Mouse (Mus musculus) hindbrain, embryonic 15.5 days (tissue): ENCODE measurements around the gene Wdfy2. TPM values are rescaled to one million over a fixed set of nuclear protein-coding genes. Genes with fewer than 3 reads are reported as not detected.
A peak's percentile ranks its signal among the peaks of the same experiment; 100 is the strongest.

ENCODE experiments used
- ATAC-seq: fragments of 200-750 bp; cut with Nextera tagmentation; 2 replicates; pipeline ENCODE4 v1.8.0; 2017; ENCODE audit warnings: low read depth, moderate number of reproducible peaks, moderate TSS enrichment; ENCODE audit not compliant: low FRiP score
- H3K27ac ChIP-seq: fragments of 300-500 bp; sonication (generic); replicated peaks from 2 replicates; pipeline ENCODE4 v1.5.1; 2015; ENCODE audit warnings: mild to moderate bottlenecking, inconsistent platforms
- H3K27me3 ChIP-seq: fragments of 300-500 bp; sonication (generic); 2 replicates; pipeline ENCODE4 v1.6.1; 2015; ENCODE audit warnings: control low read depth, inconsistent platforms
- H3K36me3 ChIP-seq: fragments of 300-500 bp; sonication (generic); 2 replicates; pipeline ENCODE4 v1.6.1; 2015; ENCODE audit warnings: control low read depth, inconsistent platforms
- H3K4me1 ChIP-seq: fragments of 300-500 bp; sonication (generic); replicated peaks from 2 replicates; pipeline ENCODE4 v1.6.1; 2015; ENCODE audit warnings: control low read depth, inconsistent platforms
- H3K4me2 ChIP-seq: fragments of 300-500 bp; sonication (generic); 2 replicates; pipeline ENCODE4 v1.6.1; 2015; ENCODE audit warnings: moderate library complexity, mild to moderate bottlenecking, inconsistent platforms
- H3K4me3 ChIP-seq: fragments of 300-500 bp; sonication (generic); 2 replicates; pipeline ENCODE4 v1.5.1; 2015; ENCODE audit warnings: mild to moderate bottlenecking, inconsistent platforms
- H3K9ac ChIP-seq: fragments of 300-500 bp; sonication (generic); 2 replicates; pipeline ENCODE4 v1.6.1; 2015; ENCODE audit warnings: inconsistent platforms
- H3K9me3 ChIP-seq: fragments of 300-500 bp; sonication (generic); 2 replicates; pipeline ENCODE4 v1.6.1; 2016; ENCODE audit warnings: control low read depth, inconsistent platforms
- WGBS: fragments of 180-500 bp; shearing (Covaris S2); methylation state at CpG from one replicate; pipeline ENCODE4 v1.1.7; 2015; 5-methylcytosine and 5-hydroxymethylcytosine counted together
- polyA plus RNA-seq: library from polyadenylated mRNA; unstranded; fragments of >200 nt; fragmentation: Nextera tagmentation; extraction: Ambion mirVana; gene quantifications from 2 replicates; pipeline ENCODE4 v1.2.1, GENCODE M21; 2015

Gene Wdfy2
- polyA plus RNA-seq, 1 experiment from 2014 or later = 8.1 TPM

DNA sequence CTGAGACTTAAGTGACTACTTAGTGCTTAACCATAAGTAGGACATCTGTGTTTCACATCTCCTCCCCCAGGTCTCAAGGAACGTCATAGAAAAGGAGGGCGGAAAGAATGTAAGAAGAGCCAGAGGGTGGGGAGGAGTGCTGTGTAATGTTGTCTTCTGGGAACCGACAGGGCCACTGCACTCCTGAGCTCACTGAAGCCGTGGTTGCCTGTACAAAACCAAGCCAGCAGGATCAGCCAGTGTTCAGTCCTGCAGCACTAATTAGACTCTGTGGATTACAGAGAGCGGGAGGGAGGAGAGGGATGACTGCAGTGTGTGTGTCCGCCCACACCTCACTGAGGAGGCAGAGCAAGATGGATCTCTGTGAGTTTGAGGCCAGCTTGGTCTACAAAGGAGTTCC lies 13.5 kb downstream of the Wdfy2 start:
- WGBS = 26% methylated on average over 6 of the region's 6 CpGs
- no peak overlapping the region for H3K27ac ChIP-seq
- ATAC-seq = no peak

DNA sequence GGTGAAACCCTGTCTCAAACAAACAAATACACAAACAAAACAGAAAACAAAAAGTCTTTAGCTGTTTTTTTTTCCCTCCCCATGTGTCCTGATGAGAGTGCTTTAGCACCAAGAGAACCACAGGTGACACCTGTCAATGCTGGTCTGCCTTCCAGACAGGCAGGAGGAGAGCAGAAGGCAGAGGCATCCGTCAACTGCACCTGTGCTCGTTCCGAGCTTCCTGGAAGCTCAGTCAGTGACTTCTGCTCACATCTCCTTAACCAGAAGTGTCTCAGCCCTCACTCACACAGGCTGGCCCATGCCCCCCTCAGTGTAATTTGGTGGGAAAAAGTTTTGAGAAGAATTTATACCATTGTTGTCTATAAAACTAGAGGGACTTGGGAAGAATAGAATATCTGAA lies 15.4 kb downstream of the Wdfy2 start:
- no peak overlapping the region for H3K4me3 ChIP-seq
- peaks cover 27% of the 10 kb centered on the region for H3K4me1 ChIP-seq
- peaks cover 5% of the 10 kb centered on the region; the same call in 1 of the 2 replicates for H3K9me3 ChIP-seq
- H3K27ac ChIP-seq = no peak overlapping the region
- no peak for ATAC-seq
- H3K9ac ChIP-seq = no peak overlapping the region
- 79% methylated on average over 3 of the region's 3 CpGs for WGBS
- H3K27me3 ChIP-seq = no peaks in the 10 kb centered on the region
- no peak overlapping the region for H3K4me2 ChIP-seq
- no peaks in the 10 kb centered on the region for H3K36me3 ChIP-seq

More for the DNA sequence above, 13.5 kb downstream of the Wdfy2 start:
- H3K4me1 ChIP-seq = peaks cover 23% of the 10 kb centered on the region
- no peak overlapping the region for H3K4me2 ChIP-seq
- H3K4me3 ChIP-seq = no peak overlapping the region
- H3K27me3 ChIP-seq = no peaks in the 10 kb centered on the region
- H3K9me3 ChIP-seq = peaks cover 5% of the 10 kb centered on the region; the same call in 1 of the 2 replicates
- no peaks in the 10 kb centered on the region for H3K36me3 ChIP-seq
- H3K9ac ChIP-seq = no peak overlapping the region

DNA sequence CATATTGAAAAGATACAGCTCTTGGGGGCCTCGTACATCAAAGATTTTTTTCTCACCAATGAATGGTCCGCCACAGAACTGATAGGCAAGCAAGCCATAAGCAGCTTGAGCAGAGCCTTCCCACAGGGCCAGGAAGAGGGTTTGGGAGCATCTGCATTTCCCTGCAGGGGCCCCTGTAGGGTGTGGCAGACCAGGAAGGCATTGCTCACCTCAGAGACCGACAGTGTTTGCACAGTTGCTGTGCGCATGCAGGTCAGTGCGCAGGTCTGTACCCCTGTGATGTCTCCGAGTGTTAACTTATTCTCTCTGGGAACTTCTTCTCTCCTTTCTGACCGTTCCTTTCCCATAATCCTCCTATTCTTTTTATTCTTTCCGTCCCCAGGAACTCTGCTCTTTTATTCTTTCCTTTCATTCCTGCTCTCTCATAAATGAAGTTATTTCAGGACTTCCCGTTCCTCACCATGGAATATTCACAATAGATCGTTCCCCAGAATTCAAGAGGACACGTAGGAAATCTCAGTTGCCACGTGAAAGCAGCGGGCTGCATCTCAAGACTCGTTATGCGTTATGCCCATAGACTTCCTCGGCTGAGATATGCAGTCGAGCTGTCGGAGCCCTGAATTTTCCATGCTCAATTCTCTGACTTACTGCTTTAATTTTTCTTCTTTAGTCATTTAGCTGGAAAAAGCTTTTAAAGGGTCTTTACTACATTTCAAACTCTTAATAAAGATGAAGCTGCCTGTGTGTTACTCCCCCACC lies 17.8 kb downstream of the Wdfy2 start:
- H3K36me3 ChIP-seq = no peaks in the 10 kb centered on the region

DNA sequence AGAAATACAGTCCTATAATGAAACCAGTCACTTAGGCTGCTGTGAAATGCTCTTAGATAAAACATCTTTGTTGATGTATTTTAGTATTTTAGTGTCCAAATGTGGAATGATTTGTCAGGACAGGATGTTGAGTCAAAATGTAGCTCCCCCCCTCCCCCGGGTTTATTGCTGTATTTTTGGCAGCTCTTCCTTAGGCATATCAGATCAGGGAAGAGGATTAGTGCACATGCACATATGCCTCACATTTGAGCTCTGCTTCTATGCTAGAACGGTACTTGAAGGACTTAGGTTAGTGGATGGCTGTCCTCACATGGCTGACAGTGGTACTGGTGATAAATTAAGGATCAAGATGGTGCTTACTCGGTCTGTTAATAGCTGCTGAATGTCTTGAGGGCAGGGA lies 18.4 kb downstream of the Wdfy2 start:
- WGBS = 67% methylated on average over 3 of the region's 3 CpGs
- no peak overlapping the region for H3K9ac ChIP-seq
- H3K9me3 ChIP-seq = no peaks in the 10 kb centered on the region
- peak overlapping the region; percentile 45; the same call in 1 of the 2 replicates for H3K27ac ChIP-seq
- H3K4me1 ChIP-seq = peaks cover 26% of the 10 kb centered on the region
- ATAC-seq = no peak
- no peaks in the 10 kb centered on the region for H3K36me3 ChIP-seq
- H3K27me3 ChIP-seq = no peaks in the 10 kb centered on the region
- H3K4me3 ChIP-seq = no peak overlapping the region
- peak overlapping the region; percentile 26; the same call in 1 of the 2 replicates for H3K4me2 ChIP-seq

More for the DNA sequence above, 17.8 kb downstream of the Wdfy2 start:
- Histone ChIP-seq H3K4me2 (peak overlapping the region; percentile 26), H3K27ac (no peak overlapping the region; the same call in 1 of the 2 replicates), H3K9ac (peak overlapping the region; percentile 16; the same call in 1 of the 2 replicates), H3K4me1 (peaks cover 27% of the 10 kb centered on the region), H3K27me3 (no peaks in the 10 kb centered on the region), H3K9me3 (no peaks in the 10 kb centered on the region), H3K4me3 (no peak overlapping the region)
- ATAC-seq = no peak
- WGBS = 50% methylated on average over 18 of the region's 18 CpGs

DNA sequence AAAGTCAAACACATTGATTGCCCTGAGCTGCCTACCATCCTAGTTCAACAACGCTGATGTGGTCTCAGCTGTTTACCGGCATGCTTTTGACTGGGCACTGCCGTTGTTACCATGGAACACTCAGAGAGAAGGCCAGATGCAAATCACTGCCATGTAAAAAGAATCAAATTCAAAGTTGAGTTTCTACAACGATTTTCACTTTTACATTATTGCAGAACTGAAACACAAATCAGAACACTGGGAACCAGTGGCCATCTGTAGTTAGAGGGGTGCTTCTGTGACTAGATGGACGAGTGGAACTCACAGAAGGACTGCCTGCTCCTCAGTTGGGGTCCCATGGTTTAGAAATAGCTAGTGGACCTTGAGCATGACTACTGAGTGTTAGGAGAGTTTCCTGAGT lies 19.0 kb downstream of the Wdfy2 start:
- WGBS = 82% methylated on average over 5 of the region's 5 CpGs
- no peak for ATAC-seq

DNA sequence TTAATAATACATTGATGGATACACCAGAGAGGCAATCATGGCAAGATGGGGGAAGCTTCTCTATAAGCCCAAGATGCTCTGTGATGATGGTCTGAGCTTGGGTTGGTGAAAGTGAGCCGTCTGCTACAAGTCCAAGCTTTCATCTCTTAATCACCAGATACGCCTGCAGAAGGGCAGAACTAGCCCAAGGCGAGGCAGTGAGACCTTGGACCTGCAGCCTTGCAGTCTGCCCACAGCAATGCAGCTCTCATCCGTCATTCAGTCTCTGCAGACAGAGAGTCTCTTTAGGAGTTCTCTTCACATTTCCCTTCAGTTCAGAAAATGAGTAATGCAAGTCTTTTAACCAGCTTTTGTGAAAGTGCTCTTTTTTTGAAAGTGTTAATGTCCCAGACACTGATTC lies 20.4 kb downstream of the Wdfy2 start:
- 83% methylated on average over 4 of the region's 4 CpGs for WGBS
- Histone ChIP-seq H3K4me2 (no peak overlapping the region), H3K4me3 (no peak overlapping the region), H3K27me3 (no peaks in the 10 kb centered on the region), H3K36me3 (no peaks in the 10 kb centered on the region), H3K4me1 (peaks cover 16% of the 10 kb centered on the region), H3K27ac (no peak overlapping the region), H3K9me3 (no peaks in the 10 kb centered on the region), H3K9ac (no peak overlapping the region)
- ATAC-seq = no peak

More for the DNA sequence above, 19.0 kb downstream of the Wdfy2 start:
- H3K4me3 ChIP-seq = no peak overlapping the region
- no peaks in the 10 kb centered on the region for H3K36me3 ChIP-seq
- no peak overlapping the region for H3K9ac ChIP-seq
- H3K4me1 ChIP-seq = peaks cover 20% of the 10 kb centered on the region
- no peaks in the 10 kb centered on the region for H3K9me3 ChIP-seq
- H3K4me2 ChIP-seq = no peak overlapping the region
- H3K27ac ChIP-seq = no peak overlapping the region
- H3K27me3 ChIP-seq = no peaks in the 10 kb centered on the region

DNA sequence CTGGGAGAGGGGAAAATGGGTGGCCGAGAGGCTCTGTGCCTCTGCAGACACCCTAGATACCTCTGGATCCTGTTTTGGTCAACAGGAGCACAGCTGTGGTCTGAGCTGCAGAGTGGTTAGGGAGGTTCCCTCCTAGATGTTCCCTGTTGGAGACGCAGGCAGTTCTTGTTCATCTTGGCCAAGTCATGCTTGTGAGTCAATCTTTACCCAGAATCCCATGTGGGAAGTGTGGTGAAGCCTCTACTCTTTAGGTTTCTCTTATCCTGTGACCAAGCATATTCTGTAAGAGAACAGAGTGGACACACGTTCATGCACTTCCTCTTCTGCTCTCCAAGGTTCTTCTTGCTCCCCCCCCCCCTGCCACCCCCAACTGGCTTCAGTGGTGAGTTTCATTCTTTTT lies 20.8 kb downstream of the Wdfy2 start:
- H3K4me3 ChIP-seq = no peak overlapping the region
- WGBS = 89% methylated on average over 3 of the region's 3 CpGs
- no peak for ATAC-seq
- H3K27me3 ChIP-seq = no peaks in the 10 kb centered on the region
- no peaks in the 10 kb centered on the region for H3K9me3 ChIP-seq
- peaks cover 16% of the 10 kb centered on the region for H3K4me1 ChIP-seq
- no peaks in the 10 kb centered on the region for H3K36me3 ChIP-seq
- no peak overlapping the region for H3K9ac ChIP-seq
- H3K27ac ChIP-seq = no peak overlapping the region
- no peak overlapping the region for H3K4me2 ChIP-seq

DNA sequence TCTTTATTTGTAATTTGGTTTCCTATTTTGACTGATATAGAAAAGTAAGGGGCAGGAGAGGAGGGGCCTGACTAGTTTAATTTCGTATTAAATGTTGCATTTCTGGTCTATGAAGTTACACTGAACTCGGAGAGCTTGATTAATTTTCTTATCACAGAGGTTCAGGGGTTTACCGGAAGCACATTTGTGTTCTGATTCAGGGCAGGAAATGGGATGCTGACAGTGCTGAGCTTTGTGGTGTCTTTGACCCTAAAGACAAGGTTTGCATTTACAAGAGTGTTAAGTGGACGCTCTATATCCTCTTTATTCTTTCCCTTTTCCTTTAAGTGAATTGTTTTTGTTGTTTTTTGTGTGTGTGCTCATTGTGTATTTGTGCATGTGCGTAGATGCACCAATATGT lies 25.1 kb downstream of the Wdfy2 start:
- no peak overlapping the region for H3K4me3 ChIP-seq
- no peak overlapping the region for H3K9ac ChIP-seq
- H3K4me1 ChIP-seq = peaks cover 3% of the 10 kb centered on the region; the same call in 1 of the 2 replicates
- no peaks in the 10 kb centered on the region for H3K9me3 ChIP-seq
- H3K36me3 ChIP-seq = no peaks in the 10 kb centered on the region
- no peak overlapping the region for H3K27ac ChIP-seq
- H3K27me3 ChIP-seq = no peaks in the 10 kb centered on the region
- ATAC-seq = no peak
- WGBS = 82% methylated on average over 5 of the region's 5 CpGs
- no peak overlapping the region for H3K4me2 ChIP-seq

DNA sequence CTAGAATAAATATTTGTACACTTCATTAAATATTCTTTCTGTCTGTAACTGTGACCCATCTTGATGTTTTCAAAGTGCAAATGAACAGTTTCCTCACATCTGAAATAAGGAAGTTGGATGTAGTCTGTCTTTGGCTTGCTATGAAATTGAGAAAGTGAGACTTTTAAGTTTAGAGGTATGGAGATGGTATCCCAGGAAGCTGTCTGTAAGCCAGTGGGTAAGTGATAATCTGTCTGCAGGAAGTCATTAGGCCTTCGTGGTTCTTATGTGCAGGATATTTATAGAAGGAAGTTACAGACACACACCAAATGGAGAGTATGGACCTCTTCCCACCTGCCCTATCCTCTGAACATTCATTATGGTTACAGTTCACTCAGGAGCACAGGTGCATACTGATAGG lies 26.8 kb downstream of the Wdfy2 start:
- WGBS = 49% methylated on average over 1 of the region's 1 CpGs
- Histone ChIP-seq H3K27me3 (no peaks in the 10 kb centered on the region), H3K4me3 (no peak overlapping the region), H3K4me1 (peaks cover 11% of the 10 kb centered on the region), H3K27ac (no peak overlapping the region), H3K9ac (no peak overlapping the region), H3K9me3 (no peaks in the 10 kb centered on the region), H3K4me2 (no peak overlapping the region), H3K36me3 (no peaks in the 10 kb centered on the region)
- no peak for ATAC-seq

DNA sequence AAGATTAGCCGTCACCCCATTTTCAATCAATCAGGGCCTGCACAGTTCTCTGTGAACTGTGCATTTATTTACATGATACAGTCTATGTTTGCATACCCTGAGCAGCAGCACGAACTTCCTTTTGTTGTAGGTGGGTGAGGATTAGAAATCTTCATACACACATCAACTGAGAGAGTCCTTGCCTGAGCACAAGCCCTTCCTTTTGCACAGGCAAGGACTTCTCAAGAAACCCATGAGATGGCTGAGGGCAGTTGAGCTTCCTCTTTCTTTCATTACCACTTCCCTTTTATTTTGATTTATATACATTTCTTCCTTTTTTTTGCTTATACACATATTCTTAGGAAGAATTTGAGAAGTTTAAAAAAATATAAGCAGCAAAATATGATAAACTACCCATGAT lies 27.9 kb downstream of the Wdfy2 start:
- no peak overlapping the region for H3K9ac ChIP-seq
- H3K27ac ChIP-seq = no peak overlapping the region
- H3K36me3 ChIP-seq = no peaks in the 10 kb centered on the region
- no peak overlapping the region for H3K4me3 ChIP-seq
- no peak for ATAC-seq
- H3K27me3 ChIP-seq = no peaks in the 10 kb centered on the region
- no peak overlapping the region for H3K4me2 ChIP-seq
- peaks cover 11% of the 10 kb centered on the region for H3K4me1 ChIP-seq
- 32% methylated on average over 2 of the region's 2 CpGs for WGBS
- no peaks in the 10 kb centered on the region for H3K9me3 ChIP-seq

DNA sequence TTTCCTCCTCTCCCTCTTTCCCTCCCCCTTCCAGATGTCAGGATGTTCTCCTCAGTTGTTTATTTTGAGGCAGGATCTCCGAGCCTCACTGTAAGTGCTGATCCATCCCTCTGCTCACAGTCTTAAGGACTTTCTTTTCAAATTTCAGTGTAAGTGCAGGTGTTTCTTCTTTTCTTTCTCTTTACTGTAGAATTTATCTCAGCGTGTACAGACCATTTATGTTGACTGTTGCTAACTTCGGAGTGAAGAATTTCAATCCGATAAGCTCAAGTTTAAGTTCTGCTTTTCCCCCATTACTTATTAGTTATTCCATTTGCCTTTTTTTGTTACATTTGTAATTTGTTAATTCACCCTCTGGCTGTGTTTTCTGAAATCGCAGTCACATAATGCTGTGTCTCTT lies 29.6 kb downstream of the Wdfy2 start:
- Histone ChIP-seq H3K4me3 (no peak overlapping the region), H3K4me1 (peaks cover 11% of the 10 kb centered on the region), H3K9me3 (no peaks in the 10 kb centered on the region), H3K9ac (no peak overlapping the region), H3K27ac (no peak overlapping the region), H3K36me3 (peaks cover 4% of the 10 kb centered on the region; the same call in 1 of the 2 replicates), H3K27me3 (no peaks in the 10 kb centered on the region), H3K4me2 (no peak overlapping the region)
- no peak for ATAC-seq
- WGBS = 79% methylated on average over 5 of the region's 5 CpGs

DNA sequence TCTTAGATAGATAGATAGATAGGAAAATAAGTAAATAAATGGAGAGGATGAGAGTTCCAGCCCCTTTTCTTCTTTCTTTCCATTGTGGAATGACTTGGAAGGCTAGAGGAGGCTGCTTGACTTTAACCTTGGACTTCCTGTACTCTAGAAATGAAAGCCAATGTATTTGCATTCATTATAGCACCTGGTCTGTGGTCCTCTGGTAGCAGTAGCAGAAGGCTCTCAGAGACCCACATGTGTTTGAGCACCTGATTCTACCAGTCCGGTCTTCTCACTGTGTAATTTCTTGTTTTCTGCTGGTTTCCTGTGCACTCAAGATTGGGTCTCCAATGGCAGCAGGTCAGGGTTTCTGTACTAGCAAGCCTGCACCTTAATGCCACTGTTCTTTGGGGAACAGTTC lies 30.1 kb downstream of the Wdfy2 start:
- no peak overlapping the region for H3K4me2 ChIP-seq
- H3K27me3 ChIP-seq = no peaks in the 10 kb centered on the region
- H3K9ac ChIP-seq = no peak overlapping the region
- ATAC-seq = no peak
- H3K4me1 ChIP-seq = peaks cover 11% of the 10 kb centered on the region
- WGBS = 88% methylated on average over 1 of the region's 1 CpGs
- no peaks in the 10 kb centered on the region for H3K9me3 ChIP-seq
- H3K27ac ChIP-seq = no peak overlapping the region
- H3K36me3 ChIP-seq = peaks cover 4% of the 10 kb centered on the region; the same call in 1 of the 2 replicates
- H3K4me3 ChIP-seq = no peak overlapping the region
